Mouse (Mus musculus): ENCODE results near the gene Wdr20.

DNA sequence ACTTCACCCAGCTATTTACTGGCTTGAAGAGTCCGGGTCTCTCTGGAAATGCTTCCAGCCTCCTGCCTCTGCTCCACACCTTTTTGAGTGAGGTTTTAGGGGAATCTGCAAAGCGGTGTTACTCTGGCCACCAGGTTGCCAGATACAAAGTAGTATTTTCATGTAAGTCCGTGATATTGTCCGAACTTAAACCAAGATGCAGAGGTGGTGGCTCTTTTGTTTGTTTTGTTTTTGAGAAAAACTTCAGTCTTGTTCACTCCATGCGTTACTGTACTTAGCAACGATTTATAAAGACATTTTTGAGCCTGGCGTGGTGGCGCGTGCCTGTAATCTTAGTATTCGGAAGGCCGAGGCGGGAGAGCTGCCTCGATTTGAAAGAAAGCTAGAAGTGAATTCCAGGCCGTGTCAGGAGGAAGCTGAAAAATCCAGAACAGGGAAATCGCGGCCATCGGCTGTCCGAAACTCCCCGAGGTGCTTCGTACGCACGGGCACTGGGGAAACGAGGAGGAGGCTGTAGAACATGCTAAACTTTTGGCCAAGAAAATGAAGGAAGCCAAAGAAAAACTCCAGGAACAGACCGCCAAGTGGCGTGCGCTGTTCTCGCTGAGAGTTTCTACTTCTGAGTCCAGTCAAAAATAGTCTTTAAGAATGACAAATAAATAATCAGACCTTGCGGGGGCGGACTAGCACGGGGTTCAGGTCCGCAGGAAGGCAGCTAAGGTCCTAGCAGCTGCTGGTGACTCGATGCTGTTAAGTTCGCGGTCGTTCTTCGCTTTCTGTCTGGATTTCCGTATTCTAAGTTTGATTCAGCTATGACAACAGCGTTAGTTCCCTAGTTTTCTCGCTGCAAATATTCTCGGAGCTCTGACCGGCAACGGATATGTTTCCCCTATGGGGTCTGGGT lies 106.7 kb downstream of the Wdr20 start:
- TF ChIP-seq GATA1 (IDR thresholded peaks at IDR 0.05; ENCODE audit: borderline replicate concordance, low read length), result no peak
- TF ChIP-seq FLI1 (IDR thresholded peaks at IDR 0.05; ENCODE audit: low read length), result no peak
